Mouse (Mus musculus): ENCODE measurements around the gene Lrp11.
"Not testable (repeated sequence)": the region's sequence is repeated elsewhere in the genome, so short reads cannot be mapped to it uniquely, and the experiment has no call there.

Lrp11 gene

DNA sequence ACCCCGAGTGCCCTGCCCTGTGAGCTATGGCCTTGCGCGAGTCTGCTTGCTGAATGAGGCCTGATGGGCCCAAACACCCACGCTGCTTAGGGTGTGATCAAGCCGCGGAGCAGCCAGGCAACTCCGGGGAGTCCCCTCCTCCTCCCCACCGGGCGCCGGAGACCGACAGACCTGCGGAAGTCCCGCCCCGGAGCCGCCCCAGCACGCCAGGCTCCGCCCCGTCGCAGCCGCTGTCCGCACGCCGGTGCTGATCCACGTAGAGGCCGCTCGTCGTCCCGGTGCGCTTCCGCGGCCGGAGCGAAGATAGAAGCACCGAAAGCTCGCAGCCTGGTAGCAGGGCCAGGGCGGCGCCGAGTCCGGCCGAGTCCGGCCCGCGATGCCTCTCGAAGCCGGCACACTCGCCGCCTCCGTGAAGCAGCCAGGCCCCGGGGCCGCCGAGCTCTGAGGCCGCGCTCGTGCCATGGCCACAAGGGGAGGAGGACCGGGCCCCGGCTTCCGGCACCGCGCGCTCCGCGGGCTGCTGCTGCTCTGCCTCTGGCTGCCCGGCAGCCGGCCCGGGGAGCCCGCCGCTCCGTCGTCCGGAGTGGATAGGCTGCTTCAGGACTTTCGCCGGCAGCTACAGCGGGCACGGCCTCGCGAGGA, at the start of gene Lrp11:
Gene Lrp11, plus strand, starts transcription at position 209 of the 642 bp plus-strand sequence.
- DNase-seq (ENCODE audit: low spot score), result peak; percentile 96

DNA sequence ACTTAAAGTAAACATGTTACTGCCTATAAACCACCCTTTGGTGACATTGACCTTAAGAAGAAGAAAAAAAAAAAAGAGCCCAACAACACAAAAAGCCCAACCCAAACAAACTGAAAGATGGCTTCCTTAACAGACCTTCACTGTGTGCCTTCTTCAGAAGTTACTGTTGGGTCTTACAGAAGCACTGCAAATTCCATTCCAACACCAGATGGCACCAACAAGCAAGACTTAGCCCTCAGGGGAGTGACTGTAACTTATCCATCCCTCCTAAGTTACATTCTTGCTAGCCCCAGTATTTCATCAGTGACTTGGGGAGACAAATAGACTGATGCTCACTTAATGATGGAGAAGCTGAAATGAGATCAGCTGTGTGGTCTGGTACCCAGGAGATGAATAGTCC, 11.6 kb upstream of the Lrp11 start:
- DNase-seq (ENCODE audit: low spot score), result no peak

DNA sequence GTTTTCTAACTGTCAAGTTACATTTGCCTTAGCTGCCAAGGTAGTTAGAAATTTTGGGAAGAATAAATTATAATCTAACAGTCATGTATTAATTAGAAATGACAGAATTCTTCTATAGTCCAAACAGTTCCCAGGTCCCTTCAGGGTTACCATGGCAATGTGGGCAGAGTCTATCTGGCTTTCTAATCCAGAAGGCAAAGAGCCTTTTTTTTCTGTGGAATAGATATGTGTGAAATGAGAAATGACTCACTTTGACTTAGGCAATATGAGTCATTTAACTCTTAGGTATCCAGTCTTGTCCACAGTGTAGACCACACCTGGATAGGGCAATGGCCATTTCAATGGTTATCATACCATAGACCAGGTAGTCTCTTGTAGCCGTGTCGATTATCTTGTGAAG, 8.2 kb upstream of the Lrp11 start:
- no peak for DNase-seq (ENCODE audit: low spot score)

DNA sequence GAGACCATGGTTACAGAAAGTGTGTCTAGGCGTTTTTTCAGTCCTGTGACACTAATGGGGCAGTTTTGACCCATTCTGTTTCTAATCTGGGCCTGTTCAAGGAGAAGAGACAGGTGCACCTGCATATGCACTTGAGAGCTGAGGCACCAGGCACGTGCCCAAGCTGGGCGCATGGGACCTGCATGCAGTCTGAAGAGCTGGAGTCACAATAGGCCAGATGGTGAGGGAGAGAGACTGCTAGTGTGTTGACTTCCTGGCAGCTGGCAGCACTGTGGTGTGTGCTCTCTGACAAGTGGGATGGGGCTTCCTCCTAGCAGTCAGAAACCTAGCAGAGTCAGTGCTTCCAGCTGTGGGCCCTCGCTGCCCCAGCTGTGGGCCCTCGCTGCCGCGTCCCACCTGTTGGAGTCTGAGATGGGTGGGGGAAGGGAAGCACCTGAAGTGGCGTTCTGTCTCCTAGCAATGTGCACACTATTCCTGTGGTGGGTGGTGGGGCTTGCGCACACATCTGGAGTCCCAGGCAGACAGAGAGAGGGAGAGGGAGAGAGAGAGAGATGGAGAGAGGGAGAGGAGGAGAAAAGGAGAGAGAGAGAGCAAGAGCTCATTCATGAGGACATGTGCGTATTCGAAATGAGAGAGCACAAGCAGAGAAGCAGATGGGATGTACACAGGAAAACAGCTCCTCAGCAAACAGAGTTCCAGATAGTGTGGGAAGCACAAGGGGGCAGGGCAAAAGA, 7.3 kb upstream of the Lrp11 start:
- no peak for DNase-seq (ENCODE audit: low spot score)

DNA sequence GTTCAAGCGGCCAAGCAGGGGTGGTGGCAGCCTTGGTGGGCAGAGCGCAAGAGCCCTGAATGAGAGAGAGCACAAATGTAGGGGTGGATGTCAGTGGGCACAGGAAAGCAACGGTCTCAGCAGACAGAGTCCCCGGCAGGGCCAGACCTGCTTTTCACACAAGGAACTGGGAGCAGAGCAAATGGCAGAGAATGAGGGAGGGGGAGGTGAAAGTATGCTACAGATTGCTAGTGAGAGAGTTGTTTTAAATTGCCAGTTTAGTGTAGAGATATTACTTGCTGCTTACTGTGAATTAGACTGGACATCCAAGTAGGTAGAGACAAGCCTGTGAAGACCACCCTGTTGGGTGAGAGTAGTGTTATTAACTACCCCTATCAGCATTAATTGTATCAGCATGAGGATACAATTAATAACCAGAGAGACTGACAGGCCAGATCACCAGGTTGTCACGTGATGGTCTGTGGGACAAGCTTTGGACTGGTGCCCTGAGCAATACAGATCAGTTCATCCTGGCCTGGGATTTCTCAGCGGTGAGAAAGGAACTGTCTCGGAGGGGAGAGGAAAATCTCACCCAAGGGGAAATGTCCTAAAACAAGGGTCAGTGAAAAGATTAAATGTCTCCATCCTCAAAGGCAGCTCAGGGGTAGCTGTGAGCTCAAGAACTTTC, 6.6 kb upstream of the Lrp11 start:
- DNase-seq (ENCODE audit: low spot score), result no peak

DNA sequence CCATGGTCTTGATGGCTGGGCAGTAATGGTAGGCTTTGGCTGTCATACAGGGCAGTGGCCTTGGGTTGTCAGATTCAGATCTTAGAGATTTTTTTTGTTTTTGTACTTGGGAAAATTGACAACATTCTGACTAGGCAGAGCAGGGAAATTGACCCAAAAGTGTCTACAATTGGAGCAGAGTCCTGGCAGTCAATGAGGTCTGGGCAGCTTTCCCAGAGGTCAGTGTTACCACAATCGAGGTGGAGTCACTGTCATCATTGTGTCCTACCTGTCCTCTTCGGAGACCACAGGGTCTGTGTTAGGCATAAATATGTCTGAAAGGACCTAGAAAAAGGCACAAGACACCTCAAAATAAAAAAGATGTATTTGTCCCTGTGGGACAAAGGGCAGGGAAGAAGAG, 2.8 kb upstream of the Lrp11 start:
- no peak for DNase-seq (ENCODE audit: low spot score)

DNA sequence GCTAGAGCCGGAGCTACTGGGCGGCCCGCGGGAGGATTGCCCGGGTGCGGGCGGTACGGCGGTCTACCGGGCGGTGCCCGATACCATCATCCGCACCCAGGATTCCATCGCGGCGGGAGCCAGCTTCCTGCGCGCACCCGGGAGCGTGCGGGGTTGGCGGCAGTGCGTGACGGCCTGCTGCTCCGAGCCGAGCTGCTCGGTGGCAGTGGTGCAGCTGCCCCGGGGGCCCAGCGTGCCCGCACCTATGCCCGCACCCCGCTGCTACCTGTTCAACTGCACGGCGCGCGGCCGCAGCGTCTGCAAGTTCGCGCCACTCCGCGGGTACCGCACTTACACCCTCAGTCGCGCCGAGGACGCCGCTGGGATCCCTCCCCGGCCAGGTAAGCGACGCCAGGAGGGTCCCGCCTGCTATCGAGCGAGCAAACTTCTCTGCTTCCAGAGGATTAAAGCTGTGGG, 662 bp downstream of the Lrp11 start:
- no peak for DNase-seq (ENCODE audit: low spot score)

DNA sequence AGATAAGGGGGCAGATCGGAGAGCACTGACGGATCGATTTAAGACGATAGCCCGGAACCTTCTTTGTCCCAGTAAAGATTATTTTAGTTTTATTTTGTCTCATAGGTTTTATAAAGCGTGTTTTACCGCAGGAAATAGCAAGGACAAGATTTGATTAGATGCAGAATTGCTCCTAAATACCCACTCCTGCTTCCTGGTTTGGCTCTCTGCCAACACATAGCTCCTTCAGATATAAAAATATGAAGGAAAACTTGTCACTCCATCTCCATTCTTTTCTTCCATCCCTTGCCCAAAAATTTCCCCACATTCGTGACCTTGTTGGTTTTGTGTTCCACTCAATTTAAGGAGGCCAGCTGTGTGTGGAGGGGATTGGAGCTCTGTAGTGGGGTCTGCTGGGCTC, 1.2 kb downstream of the Lrp11 start:
- DNase-seq (ENCODE audit: low spot score), result no peak

DNA sequence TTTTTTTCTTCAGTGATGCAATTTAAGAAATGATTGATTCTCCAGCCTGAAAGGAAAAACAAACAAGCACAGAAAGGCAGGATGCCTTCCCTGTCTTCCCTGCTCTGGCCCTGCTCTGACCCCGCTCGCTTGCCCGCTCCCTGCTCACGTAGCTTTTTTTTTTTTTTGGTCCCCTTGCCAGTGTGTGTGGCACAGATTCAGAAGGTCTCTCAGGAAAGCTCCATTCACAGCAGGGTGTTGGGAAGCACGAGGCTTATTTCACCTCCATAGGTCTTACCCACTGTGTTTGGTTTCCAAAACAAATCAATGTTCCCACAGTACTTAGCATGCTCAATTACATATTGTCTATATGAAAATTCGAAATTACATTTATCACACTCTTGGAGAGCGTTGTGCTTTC, 5.2 kb downstream of the Lrp11 start:
- DNase-seq (ENCODE audit: low spot score), result no peak

DNA sequence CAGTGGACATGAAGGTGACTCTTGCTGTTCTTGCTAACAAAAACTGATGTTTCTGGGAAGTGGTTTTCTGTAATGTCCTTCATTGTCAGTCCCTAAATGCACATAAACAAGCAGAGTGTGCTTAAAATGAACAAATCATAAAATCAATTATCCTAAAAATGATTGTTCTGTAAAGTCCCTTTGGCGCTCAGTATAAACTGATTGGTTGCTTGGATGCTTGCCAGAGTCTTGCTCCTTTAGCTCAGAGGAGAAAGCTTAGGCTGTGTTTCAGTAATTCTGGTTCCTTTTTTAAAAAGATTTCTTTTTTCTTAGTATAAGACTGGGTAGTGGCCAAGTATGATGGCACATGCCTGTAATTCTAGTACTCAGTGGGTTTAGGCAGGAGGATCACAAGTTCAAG, 6.7 kb downstream of the Lrp11 start:
- DNase-seq (ENCODE audit: low spot score), result no peak

DNA sequence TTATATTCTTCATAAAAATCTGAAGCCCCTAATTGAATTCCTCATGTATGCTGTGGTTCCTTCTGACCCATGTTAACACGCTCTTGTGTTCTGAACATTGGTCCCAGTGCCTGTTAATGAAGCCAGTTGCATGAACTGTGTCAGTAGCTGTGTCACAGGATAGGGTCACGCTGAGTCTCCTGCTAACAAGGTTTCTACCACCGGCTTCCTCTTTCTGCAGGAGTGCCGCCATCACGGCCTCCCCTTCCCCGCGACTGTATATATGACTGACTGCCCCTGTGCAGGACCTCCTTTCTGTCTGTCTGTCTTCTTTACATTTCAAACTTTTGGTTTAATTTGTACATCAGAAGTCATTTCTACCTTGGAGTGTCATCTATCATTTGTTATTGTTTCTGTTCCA, 8.6 kb downstream of the Lrp11 start:
- no peak for DNase-seq (ENCODE audit: low spot score)

DNA sequence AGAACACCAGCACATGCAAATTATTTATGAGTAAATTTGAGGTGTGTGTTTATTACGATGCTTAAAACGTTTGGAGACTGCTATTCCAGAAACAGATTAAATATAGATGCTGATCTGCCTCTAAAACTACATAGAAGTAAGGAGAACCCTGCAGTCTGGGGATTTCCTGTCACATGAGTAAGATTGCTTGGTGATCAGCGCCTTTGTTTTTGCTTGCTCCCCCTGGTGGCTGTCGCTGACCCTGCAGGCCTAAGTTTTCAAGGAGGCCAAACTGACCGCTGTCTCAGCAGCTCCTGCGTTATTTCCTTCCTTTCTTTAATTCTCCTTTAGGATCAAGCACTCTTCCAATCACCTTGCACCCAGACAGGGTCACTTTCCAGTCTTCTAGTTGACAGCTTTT, 11.0 kb downstream of the Lrp11 start:
- DNase-seq (ENCODE audit: low spot score), result peak; percentile 75

DNA sequence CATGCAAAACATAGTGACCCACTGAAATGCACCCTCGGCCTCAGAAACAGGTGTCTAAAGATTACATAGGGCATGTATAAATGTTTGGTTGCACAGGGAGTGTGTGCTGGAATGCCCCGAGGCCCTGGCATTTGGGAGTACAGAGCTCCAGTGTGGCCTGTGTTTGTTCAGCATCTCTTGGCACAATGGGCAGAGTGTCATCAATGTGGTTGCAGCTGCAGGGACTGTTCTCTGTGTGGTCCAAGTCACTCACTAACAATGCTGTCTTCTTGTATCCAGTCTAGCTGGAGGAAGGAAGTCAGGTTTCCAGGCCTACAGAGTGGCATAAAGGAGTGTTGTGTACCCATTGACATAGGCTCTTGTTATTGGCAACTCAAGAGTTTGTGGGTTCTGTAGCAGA, 15.6 kb downstream of the Lrp11 start:
- DNase-seq (ENCODE audit: low spot score), result no peak

DNA sequence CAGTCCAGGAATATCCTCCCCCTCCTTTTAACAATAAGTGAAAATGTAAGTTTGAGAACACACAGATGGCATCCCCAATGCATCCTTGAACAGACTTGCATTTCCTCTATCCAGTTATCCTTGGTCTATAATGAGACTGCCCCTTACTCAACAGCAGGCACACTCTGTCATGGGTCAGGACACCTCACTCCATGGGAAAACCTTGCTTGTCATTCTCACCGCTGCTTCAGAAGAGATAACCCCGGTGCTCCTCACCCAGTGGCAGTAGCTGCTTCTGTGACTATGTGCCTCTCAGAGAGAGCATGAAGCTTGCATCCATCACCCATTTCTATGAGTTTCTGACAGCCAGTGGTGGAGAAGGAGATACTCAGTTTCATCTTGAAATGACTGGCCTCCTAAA, 16.8 kb downstream of the Lrp11 start:
- no peak for DNase-seq (ENCODE audit: low spot score)

DNA sequence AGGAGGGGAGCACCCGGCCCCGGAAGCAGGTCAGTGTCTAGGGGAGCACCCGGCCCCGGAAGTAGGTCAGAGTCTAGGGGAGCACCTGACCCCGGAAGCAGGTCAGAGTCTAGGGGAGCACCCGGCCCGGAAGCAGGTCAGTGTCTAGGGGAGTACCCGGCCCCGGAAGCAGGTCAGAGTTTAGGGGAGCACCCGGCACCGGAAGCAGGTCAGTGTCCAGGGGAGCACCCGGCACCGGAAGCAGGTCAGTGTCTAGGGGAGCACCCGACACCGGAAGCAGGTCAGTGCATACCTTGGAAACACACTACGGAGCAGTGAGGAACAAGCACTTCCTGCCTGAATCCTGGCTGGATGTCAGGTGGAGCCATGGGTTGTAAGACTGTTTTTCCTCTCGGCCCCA, 19.0 kb downstream of the Lrp11 start:
- DNase-seq (ENCODE audit: low spot score), result no peak

DNA sequence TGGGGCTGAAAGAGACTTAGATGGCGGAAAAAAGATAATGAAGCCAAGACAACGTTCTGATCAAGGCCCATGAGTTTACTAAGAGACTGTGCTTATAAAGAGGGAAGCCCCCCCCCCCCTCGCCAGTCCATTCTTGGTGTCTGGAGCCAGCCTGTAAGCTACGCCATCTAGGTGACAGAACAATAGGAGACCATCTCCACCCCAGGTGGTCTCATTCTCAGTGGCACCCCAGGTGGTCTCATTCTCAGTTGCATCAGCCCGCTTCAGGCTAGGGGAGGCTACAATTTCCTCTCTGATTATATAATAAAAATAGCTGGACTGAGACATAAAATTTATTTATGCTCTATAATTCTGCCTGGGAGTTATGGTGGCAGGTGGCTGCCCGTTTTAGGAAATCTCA, 22.0 kb downstream of the Lrp11 start:
- DNase-seq (ENCODE audit: low spot score), result no peak

DNA sequence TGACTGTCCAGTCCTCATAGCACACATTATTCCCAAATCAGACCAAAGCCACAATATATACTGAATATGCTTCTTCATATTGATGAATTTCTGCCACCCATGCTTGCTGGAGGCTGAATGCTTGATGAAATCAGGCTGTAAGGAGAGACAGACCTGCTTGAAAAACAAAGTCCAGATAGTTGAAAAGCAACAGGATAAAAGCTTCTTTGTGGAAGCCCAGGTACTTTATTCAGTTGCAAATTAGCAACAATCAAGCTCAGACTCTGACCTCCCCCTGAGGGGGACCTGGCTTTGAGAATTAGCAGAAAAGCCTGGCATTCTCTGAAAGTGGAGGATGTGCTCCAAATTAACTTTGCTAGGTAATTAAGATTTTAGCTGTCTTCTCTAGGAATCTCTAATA, 22.6 kb downstream of the Lrp11 start:
- DNase-seq (ENCODE audit: low spot score), result not testable (repeated sequence)

DNA sequence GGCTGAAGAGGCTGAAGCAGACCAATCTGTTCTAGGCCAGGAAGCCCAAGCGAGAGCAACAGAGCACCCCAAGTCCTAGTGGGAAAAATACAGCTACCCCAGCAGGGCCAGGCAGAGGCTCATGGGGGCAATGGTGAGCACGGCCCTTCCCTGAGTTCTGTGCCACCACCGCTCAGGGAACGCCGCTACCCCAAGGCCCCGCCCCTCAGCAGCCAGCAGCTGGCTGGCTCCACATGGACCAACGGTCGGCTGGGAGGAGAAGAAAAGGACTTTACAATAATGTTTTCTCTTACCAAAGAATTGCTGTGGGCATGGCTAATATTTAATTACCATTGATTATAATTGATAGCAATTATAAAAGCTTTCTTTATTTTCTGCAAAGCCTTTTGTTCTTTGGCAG, 25.2 kb downstream of the Lrp11 start:
- DNase-seq (ENCODE audit: low spot score), result no peak

DNA sequence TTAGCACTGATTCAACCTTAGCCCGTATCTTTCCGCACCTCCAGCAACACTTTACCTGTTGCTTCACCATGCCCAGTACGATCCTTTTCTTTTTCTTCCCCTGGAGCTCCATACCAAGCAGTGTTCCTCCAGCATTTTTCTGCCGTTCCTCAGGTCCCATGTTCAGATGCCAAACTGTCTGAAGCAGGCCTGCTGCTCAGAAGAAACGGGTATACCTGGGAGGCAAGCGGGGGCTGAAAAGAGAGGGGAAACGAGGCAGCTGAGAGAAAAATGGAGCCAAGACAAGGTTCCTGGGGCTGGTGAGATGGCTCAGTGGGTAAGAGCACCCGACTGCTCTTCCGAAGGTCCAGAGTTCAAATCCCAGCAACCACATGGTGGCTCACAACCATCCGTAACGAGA, 27.5 kb downstream of the Lrp11 start:
- DNase-seq (ENCODE audit: low spot score), result not testable (repeated sequence)

DNA sequence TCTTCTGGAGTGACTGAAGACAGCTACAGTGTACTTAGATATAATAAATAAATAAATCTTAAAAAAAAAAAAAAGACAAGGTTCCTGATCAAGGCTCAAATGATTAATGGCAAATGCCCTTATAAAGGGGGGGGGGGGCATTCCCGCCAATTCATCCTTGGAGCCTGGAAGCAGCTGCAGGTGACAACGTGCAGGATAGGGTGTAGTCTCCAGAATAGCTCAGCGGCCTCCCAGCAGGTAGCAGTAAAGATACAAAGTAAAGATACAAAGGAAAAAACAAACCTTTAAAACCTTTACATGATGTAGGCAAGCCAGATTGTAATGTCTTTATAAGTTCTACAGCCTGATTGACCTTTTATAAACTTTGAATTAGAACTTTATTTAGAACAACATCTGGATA, 28.0 kb downstream of the Lrp11 start:
- DNase-seq (ENCODE audit: low spot score), result not testable (repeated sequence)

DNA sequence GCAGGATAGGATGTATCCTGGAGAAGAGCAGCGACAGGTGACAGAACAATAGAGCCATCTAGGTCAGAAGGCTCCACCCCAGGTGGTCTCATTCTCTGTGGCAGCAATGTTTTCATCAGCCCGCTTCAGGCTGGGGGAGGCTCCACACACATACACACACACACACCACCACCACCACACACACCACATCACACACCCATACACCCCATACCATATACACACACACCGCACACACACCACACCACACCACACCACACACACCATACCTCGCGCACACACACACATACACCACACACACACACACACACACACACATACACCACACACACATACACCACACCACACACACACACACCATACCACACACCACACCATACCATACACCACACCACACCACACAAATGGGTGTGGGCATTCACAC, 30.2 kb downstream of the Lrp11 start:
- DNase-seq (ENCODE audit: low spot score), result no peak

DNA sequence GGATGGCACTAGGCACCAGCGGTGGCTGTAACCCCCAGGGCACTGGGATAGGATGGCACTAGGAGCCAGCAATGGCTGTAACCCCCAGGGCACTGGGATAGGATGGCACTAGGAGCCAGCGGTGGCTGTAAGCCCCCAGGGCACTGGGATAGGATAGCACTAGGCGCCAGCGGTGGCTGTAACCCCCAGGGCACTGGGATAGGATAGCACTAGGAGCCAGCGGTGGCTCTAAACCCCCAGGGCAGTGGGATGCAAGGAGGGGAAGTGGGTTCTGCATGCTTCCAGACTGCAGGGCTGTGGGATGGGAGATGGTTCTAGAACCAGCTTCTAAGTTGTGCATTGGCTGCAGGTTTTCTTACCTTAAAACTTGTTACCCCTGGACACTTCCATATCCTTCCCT, 31.1 kb downstream of the Lrp11 start:
- no peak for DNase-seq (ENCODE audit: low spot score)

DNA sequence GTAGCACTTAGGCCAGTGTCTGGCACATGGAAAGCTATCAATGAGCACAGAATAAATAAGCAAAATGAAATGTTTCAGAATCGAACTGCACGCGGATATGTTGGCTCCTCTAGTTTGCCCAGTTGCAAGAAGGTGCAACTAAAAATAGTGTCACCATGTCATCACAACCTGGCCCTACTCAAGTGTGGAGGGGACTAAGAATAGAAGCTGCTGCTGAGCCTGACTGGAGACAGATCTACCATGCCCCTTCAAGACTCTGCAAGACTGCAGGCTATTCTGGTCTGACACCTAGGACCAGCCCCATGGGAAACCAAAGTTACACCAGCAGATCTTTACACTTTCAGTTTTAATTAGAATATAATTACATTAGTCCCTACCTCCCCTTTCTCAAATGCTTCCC, 32.8 kb downstream of the Lrp11 start:
- DNase-seq (ENCODE audit: low spot score), result no peak

Data from urinary bladder, postnatal 25 days (tissue).